Mouse (Mus musculus) bone marrow macrophage, adult 2 months (primary cell): ENCODE measurements around the gene Krt28.

ENCODE experiments used
- CTCF ChIP-seq: IDR thresholded peaks from 2 replicates; pipeline ENCODE4 v1.5.1; 2012; ENCODE audit warnings: low read depth, mild to moderate bottlenecking, low read length, moderate library complexity
- POLR2A ChIP-seq: IDR thresholded peaks from 2 replicates; pipeline ENCODE4 v1.6.1; 2012; ENCODE audit warnings: mild to moderate bottlenecking, low read depth, low read length, borderline replicate concordance

DNA sequence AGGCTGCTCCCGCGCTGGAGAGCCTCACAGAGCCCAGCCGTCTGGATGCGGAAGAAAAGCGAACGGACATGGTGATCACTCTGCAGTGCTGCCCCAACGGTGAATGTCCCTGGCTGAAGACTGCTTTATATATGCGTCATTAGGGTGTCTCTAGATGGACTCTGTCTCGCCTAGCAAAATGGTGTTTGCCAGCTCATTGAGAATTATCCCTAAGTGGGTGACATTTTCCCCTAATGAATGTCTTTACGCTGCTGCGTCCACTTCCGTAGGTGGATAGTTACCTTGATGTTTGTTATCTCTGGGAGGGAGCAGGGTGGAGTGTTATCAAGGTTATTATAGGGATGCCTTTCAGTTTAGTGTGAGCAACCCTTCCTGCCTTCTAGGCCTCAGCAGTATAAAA, 23.7 kb downstream of the Krt28 start, which contains the start of gene Krt27:
- no peak for TF ChIP-seq POLR2A
- no peak for TF ChIP-seq CTCF
